Mouse (Mus musculus) G1E (cell line): Measurements from ENCODE around the gene Alpl.

Experiments used
- CTCF ChIP-seq: IDR thresholded peaks from 2 replicates; pipeline ENCODE4 v1.5.1; 2012; ENCODE audit warnings: low read depth, low read length, inconsistent platforms, mixed read lengths
- GATA1 ChIP-seq: IDR thresholded peaks from 2 replicates; pipeline ENCODE4 v1.6.1; 2012; ENCODE audit warnings: borderline replicate concordance, low read length, inconsistent platforms, mixed read lengths
- GATA2 ChIP-seq: IDR thresholded peaks from 2 replicates; pipeline ENCODE4 v1.6.1; 2012; ENCODE audit warnings: low read depth, low read length, inconsistent platforms, borderline replicate concordance
- POLR2AphosphoS5 ChIP-seq: IDR thresholded peaks from 2 replicates; pipeline ENCODE4 v1.6.1; 2012; ENCODE audit warnings: low read depth, low read length, inconsistent platforms; ENCODE audit not compliant: insufficient replicate concordance
- TAL1 ChIP-seq: conservative IDR thresholded peaks from 2 replicates; pipeline ENCODE4 v1.6.1; 2012; ENCODE audit warnings: low read depth, low read length, inconsistent platforms, mixed read lengths

- no peak for TF ChIP-seq CTCF
- no peak for TF ChIP-seq GATA1
- TF ChIP-seq TAL1, result no peak
- TF ChIP-seq GATA2, result no peak
- TF ChIP-seq POLR2AphosphoS5, result no peak
These were observed 5.2 kb downstream of the Alpl start for GRCm38 (mm10) chr4:137790981-137791380.
